Mouse (Mus musculus): ENCODE data around the gene Dock6. TPM values are rescaled to one million over a fixed set of nuclear protein-coding genes. Genes with fewer than 3 reads are reported as not detected.
"Not testable (repeated sequence)": the region's sequence is repeated elsewhere in the genome, so short reads cannot be mapped to it uniquely, and the experiment has no call there.

The Dock6 gene
- total RNA-seq (2021), result 10 to 100 TPM; 31.0 to 39.1 TPM

GRCm38 (mm10) chr9:21852128-21853091 is at the start of gene Dock6:
TSS of gene Dock6 (minus strand) at chr9:21852635.
- peak; percentile 88 to 89 for DNase-seq

GRCm38 (mm10) chr9:21901223-21901820 is 48.9 kb upstream of the Dock6 start:
- peak; percentile 53 to 62 for DNase-seq
- intact Hi-C loops (cut with DNase I), result no loop called here

More at GRCm38 (mm10) chr9:21852128-21853091, at the start of gene Dock6:
- intact Hi-C loops (cut with DNase I), result no loop called here

- DNase-seq, result no peak
Observed at GRCm38 (mm10) chr9:21889229-21889628, 36.8 kb upstream of the Dock6 start.

GRCm38 (mm10) chr9:21876601-21877000 is 24.2 kb upstream of the Dock6 start:
- intact Hi-C loops (cut with DNase I), result no loop called here

More at GRCm38 (mm10) chr9:21889229-21889628, 36.8 kb upstream of the Dock6 start:
- intact Hi-C loops (cut with DNase I), result no loop called here

GRCm38 (mm10) chr9:21872204-21872603 is 19.8 kb upstream of the Dock6 start:
- intact Hi-C loops (cut with DNase I), result loop anchor here (5.0 kb wide), 2 partner anchors 180 to 270 kb away; no protein-coding TSS in a partner anchor
- DNase-seq, result no peak

More at GRCm38 (mm10) chr9:21876601-21877000, 24.2 kb upstream of the Dock6 start:
- no peak for DNase-seq

- intact Hi-C loops (cut with DNase I), result loop anchor here (1.0 to 5.0 kb wide), 4 partner anchors 31 to 269 kb away; no protein-coding TSS in a partner anchor
- DNase-seq, result peak; percentile 63 to 66
Observed at GRCm38 (mm10) chr9:21870879-21871524, 18.6 kb upstream of the Dock6 start.

- peak; percentile 76 to 77 for DNase-seq
- intact Hi-C loops (cut with DNase I), result not testable (repeated sequence)
Observed at GRCm38 (mm10) chr9:21869290-21869689, 16.9 kb upstream of the Dock6 start.

- intact Hi-C loops (cut with DNase I), result no loop called here
- DNase-seq, result no peak
Observed at GRCm38 (mm10) chr9:21867726-21868125, 15.3 kb upstream of the Dock6 start.

GRCm38 (mm10) chr9:21866641-21867040 is 14.2 kb upstream of the Dock6 start:
- DNase-seq, result no peak
- intact Hi-C loops (cut with DNase I), result no loop called here

- DNase-seq, result no peak
- intact Hi-C loops (cut with DNase I), result no loop called here
Observed at GRCm38 (mm10) chr9:21865673-21866398, 13.4 kb upstream of the Dock6 start.

- intact Hi-C loops (cut with DNase I), result no loop called here
- no peak for DNase-seq
Observed at GRCm38 (mm10) chr9:21862181-21862580, 9.7 kb upstream of the Dock6 start.

- DNase-seq; intact Hi-C loops (cut with DNase I): not testable (repeated sequence)
Observed at GRCm38 (mm10) chr9:21860349-21860748, 7.9 kb upstream of the Dock6 start.

GRCm38 (mm10) chr9:21859606-21860005 is 7.2 kb upstream of the Dock6 start:
- DNase-seq, result no peak
- intact Hi-C loops (cut with DNase I), result no loop called here

GRCm38 (mm10) chr9:21858084-21858483 is 5.6 kb upstream of the Dock6 start:
- peak in 1 of 2 experiments; percentile 63 for DNase-seq

GRCm38 (mm10) chr9:21857501-21857900 is 5.1 kb upstream of the Dock6 start:
- intact Hi-C loops (cut with DNase I), result no loop called here
- no peak for DNase-seq

More at GRCm38 (mm10) chr9:21858084-21858483, 5.6 kb upstream of the Dock6 start:
- intact Hi-C loops (cut with DNase I), result no loop called here

- DNase-seq, result no peak
- intact Hi-C loops (cut with DNase I), result no loop called here
Observed at GRCm38 (mm10) chr9:21854894-21855293, 2.5 kb upstream of the Dock6 start.

GRCm38 (mm10) chr9:21853961-21854360 is 1.5 kb upstream of the Dock6 start:
- intact Hi-C loops (cut with DNase I), result no loop called here

GRCm38 (mm10) chr9:21851084-21851483 is 1.4 kb downstream of the Dock6 start:
- no peak for DNase-seq
- intact Hi-C loops (cut with DNase I), result no loop called here

More at GRCm38 (mm10) chr9:21853961-21854360, 1.5 kb upstream of the Dock6 start:
- no peak for DNase-seq

- DNase-seq, result no peak
- intact Hi-C loops (cut with DNase I), result no loop called here
Observed at GRCm38 (mm10) chr9:21849691-21850677, 2.5 kb downstream of the Dock6 start.
